Mouse (Mus musculus): ENCODE data around the gene Vwa2. TPM values are rescaled to one million over a fixed set of nuclear protein-coding genes. Genes with fewer than 3 reads are reported as not detected.

Gene Vwa2
- polyA plus RNA-seq, 1 experiment: 0.42 TPM

DNA sequence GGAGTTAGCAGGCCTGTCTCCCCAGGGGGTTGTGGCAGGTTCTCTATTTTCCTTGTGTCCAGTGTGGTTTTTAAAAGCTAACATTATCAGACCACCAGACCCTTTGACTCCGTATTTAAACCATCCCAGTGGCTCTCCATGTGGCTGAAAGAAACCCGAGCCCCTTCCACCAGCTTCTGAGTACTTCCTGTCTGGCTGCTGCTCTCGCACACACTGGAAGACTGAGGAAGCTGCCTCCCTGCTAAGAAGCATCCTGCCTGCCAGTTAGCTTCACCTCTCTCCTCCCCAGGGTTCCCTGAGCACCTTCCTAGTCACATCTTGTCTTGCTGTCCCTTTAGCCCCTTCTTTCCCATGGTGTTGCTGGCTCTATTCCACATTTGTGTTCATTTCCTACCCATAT is 33.8 kb downstream of the Vwa2 start:
- H3K27me3 ChIP-seq (ENCODE audit: control insufficient read depth, insufficient read depth, low read length): no peaks in the 10 kb centered on the region
- no peaks in the 10 kb centered on the region for H3K36me3 ChIP-seq (ENCODE audit: control insufficient read depth, insufficient read depth, low read length)
- no peak overlapping the region for H3K27ac ChIP-seq (ENCODE audit: control insufficient read depth, insufficient read depth, low read depth, low read length)
- TF ChIP-seq POLR2A (IDR thresholded peaks at IDR 0.05; ENCODE audit: control insufficient read depth, low read depth, low read length) (no peak), CTCF (IDR thresholded peaks at IDR 0.05; ENCODE audit: control insufficient read depth, insufficient read depth, insufficient replicate concordance, low read depth, low read length) (no peak)
- H3K4me1 ChIP-seq (ENCODE audit: control insufficient read depth, insufficient read depth, low read length): no peaks in the 10 kb centered on the region
- H3K4me3 ChIP-seq (ENCODE audit: control insufficient read depth, low read depth, low read length): no peak overlapping the region

DNA sequence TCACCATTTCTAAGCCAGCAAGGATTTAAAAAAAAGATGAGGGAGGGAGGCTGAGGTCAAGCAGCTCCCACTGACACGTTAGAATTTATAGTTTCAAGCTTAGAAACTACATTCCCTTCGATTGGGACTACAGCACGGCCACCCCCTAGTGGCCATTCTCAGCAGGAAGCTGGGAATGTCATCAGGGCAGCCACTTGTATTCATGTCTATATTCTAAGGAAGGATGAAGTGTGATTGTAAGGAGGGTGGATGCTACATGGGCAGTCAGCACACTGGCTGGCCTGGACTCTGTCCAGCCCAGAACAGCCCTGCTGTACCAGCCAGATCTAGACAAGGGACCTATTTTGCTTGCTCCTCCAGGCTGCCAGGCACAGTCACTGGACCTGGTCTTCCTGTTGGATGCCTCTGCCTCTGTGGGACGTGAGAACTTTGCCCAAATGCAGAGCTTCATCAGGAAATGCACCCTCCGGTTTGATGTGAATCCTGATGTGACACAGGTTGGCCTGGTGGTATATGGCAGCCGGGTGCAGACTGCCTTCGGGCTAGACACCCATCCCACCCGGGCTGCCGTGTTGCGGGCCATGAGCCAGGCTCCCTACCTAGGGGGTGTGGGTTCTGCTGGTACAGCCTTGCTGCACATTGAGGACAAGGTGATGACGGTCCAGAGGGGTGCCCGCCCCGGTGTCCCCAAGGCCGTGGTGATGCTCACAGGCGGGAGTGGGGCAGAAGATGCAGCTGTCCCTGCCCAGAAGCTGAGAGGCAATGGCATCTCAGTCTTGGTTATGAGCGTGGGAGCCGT is 34.6 kb downstream of the Vwa2 start:
- H3K4me3 ChIP-seq (ENCODE audit: control insufficient read depth, low read depth, low read length): no peak overlapping the region
- no peaks in the 10 kb centered on the region for H3K27me3 ChIP-seq (ENCODE audit: control insufficient read depth, insufficient read depth, low read length)
- no peaks in the 10 kb centered on the region for H3K36me3 ChIP-seq (ENCODE audit: control insufficient read depth, insufficient read depth, low read length)
- H3K27ac ChIP-seq (ENCODE audit: control insufficient read depth, insufficient read depth, low read depth, low read length): no peak overlapping the region
- TF ChIP-seq CTCF (IDR thresholded peaks at IDR 0.05; ENCODE audit: control insufficient read depth, insufficient read depth, insufficient replicate concordance, low read depth, low read length) (peak; percentile 56; the same call in 1 of the 2 replicates), POLR2A (IDR thresholded peaks at IDR 0.05; ENCODE audit: control insufficient read depth, low read depth, low read length) (no peak)
- no peaks in the 10 kb centered on the region for H3K4me1 ChIP-seq (ENCODE audit: control insufficient read depth, insufficient read depth, low read length)

DNA sequence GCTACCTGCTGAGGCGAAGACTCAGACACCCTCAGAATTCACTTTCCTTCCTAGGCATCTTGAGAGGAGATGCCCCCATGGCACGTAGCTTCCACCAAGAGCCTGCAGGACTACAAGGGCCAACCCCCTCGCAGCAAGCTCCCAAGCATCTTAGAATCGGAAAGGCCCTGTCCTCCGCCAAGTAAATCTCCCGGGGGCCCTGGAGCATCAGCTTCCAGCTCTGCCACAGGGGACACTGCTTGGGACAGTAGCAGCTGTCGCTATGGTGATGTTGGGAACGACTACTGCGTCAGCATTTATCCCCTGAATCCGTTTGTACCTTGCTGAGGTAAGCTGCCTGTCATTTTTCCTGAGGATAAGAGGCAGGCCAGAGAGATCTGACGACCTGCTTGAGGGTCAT is 36.5 kb downstream of the Vwa2 start:
- Histone ChIP-seq H3K36me3 (ENCODE audit: control insufficient read depth, insufficient read depth, low read length) (no peaks in the 10 kb centered on the region), H3K4me3 (ENCODE audit: control insufficient read depth, low read depth, low read length) (no peak overlapping the region), H3K27ac (ENCODE audit: control insufficient read depth, insufficient read depth, low read depth, low read length) (no peak overlapping the region), H3K4me1 (ENCODE audit: control insufficient read depth, insufficient read depth, low read length) (no peaks in the 10 kb centered on the region), H3K27me3 (ENCODE audit: control insufficient read depth, insufficient read depth, low read length) (no peaks in the 10 kb centered on the region)
- TF ChIP-seq CTCF (IDR thresholded peaks at IDR 0.05; ENCODE audit: control insufficient read depth, insufficient read depth, insufficient replicate concordance, low read depth, low read length): no peak
- no peak for TF ChIP-seq POLR2A (IDR thresholded peaks at IDR 0.05; ENCODE audit: control insufficient read depth, low read depth, low read length)

DNA sequence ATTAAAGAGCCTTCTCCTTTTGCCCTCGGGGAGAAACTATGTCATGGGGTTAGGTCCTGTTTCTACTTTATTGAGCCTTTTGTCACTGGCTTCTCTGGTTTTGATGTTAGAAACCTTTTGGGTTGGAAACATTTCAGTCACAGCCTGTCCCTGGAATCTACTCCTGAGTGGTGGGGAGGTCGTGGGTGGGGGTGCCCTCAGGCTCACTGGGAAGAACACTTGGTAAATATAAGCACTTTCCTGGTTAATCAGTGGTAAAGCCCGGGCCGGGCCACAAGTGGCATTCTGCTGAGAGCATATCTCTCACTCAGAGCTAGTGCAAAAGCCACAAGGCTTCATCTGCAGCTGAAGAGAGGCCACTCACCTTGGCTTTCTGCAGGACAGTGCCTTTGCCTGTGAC is 39.7 kb downstream of the Vwa2 start:
- no peak overlapping the region for H3K27ac ChIP-seq (ENCODE audit: control insufficient read depth, insufficient read depth, low read depth, low read length)
- peaks cover 5% of the 10 kb centered on the region for H3K4me1 ChIP-seq (ENCODE audit: control insufficient read depth, insufficient read depth, low read length)
- TF ChIP-seq CTCF (IDR thresholded peaks at IDR 0.05; ENCODE audit: control insufficient read depth, insufficient read depth, insufficient replicate concordance, low read depth, low read length) (no peak), POLR2A (IDR thresholded peaks at IDR 0.05; ENCODE audit: control insufficient read depth, low read depth, low read length) (no peak)
- no peaks in the 10 kb centered on the region for H3K36me3 ChIP-seq (ENCODE audit: control insufficient read depth, insufficient read depth, low read length)
- no peaks in the 10 kb centered on the region for H3K27me3 ChIP-seq (ENCODE audit: control insufficient read depth, insufficient read depth, low read length)
- no peak overlapping the region for H3K4me3 ChIP-seq (ENCODE audit: control insufficient read depth, low read depth, low read length)

DNA sequence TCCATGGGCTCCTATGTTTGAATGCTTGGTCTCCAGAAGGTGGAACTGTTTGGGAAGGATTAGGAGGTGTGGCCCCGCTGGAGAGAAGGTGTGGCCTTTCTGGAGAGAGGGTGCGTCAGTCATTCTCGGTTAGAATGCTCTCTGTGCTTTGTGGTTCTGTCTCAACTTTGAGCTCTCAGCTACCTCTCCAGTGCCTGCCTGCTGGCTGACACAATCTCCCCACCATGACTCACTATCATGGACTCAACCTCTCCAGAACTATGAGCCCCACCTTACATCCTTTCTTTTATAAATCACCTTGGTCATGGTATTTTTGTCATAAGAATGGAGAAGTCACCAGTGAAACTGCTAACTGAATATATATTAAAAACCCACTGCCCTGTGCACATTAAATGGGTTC is 40.6 kb downstream of the Vwa2 start:
- Histone ChIP-seq H3K36me3 (ENCODE audit: control insufficient read depth, insufficient read depth, low read length) (no peaks in the 10 kb centered on the region), H3K27ac (ENCODE audit: control insufficient read depth, insufficient read depth, low read depth, low read length) (no peak overlapping the region), H3K27me3 (ENCODE audit: control insufficient read depth, insufficient read depth, low read length) (no peaks in the 10 kb centered on the region), H3K4me1 (ENCODE audit: control insufficient read depth, insufficient read depth, low read length) (peaks cover 5% of the 10 kb centered on the region), H3K4me3 (ENCODE audit: control insufficient read depth, low read depth, low read length) (no peak overlapping the region)
- TF ChIP-seq CTCF (IDR thresholded peaks at IDR 0.05; ENCODE audit: control insufficient read depth, insufficient read depth, insufficient replicate concordance, low read depth, low read length) (no peak), POLR2A (IDR thresholded peaks at IDR 0.05; ENCODE audit: control insufficient read depth, low read depth, low read length) (no peak)

DNA sequence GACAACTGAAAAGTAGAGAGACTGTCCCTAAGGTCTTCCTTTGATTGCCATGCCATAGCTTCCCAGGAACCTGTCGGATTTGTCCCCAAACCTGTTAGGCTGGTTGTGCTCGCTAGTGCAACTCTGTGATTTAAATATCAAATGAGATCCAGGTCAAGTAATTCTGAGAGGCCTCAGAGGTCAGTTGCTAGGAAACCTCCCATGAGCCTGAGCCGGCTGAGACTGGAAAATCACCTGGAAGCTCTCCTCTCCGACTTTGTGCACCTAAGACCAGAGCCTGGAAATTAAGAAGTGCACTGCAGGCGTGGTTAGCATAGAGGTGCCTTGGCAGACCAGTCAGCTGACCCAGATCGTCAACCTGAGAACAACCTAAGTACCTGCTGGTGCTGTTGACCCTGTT is 41.0 kb downstream of the Vwa2 start:
- no peak for TF ChIP-seq CTCF (IDR thresholded peaks at IDR 0.05; ENCODE audit: control insufficient read depth, insufficient read depth, insufficient replicate concordance, low read depth, low read length)
- TF ChIP-seq POLR2A (IDR thresholded peaks at IDR 0.05; ENCODE audit: control insufficient read depth, low read depth, low read length): no peak
- Histone ChIP-seq H3K36me3 (ENCODE audit: control insufficient read depth, insufficient read depth, low read length) (no peaks in the 10 kb centered on the region), H3K4me1 (ENCODE audit: control insufficient read depth, insufficient read depth, low read length) (peaks cover 5% of the 10 kb centered on the region), H3K27ac (ENCODE audit: control insufficient read depth, insufficient read depth, low read depth, low read length) (no peak overlapping the region), H3K4me3 (ENCODE audit: control insufficient read depth, low read depth, low read length) (no peak overlapping the region), H3K27me3 (ENCODE audit: control insufficient read depth, insufficient read depth, low read length) (no peaks in the 10 kb centered on the region)

DNA sequence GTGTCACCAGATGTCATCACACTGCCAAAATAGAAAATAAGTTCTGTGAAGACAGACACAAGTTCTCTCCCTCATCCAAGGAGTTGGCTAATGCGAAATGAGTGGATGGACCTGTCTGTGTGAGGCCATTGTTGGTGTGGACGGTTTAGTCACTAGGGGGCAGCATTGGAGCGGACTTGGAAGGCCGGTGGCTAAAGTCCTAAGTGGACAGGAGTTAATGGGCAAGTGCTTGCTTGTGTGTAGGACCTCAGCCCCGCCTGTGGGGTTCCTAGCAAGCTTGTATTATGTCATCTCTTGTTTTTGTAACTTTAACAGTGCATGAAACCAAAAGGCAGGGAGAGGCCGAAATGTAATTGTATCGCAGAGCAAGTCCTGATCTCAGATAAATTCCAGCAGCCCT is 45.6 kb downstream of the Vwa2 start:
- peaks cover 5% of the 10 kb centered on the region for H3K4me1 ChIP-seq (ENCODE audit: control insufficient read depth, insufficient read depth, low read length)
- no peak overlapping the region for H3K27ac ChIP-seq (ENCODE audit: control insufficient read depth, insufficient read depth, low read depth, low read length)
- TF ChIP-seq CTCF (IDR thresholded peaks at IDR 0.05; ENCODE audit: control insufficient read depth, insufficient read depth, insufficient replicate concordance, low read depth, low read length) (peak; percentile 75; the same call in 1 of the 2 replicates), POLR2A (IDR thresholded peaks at IDR 0.05; ENCODE audit: control insufficient read depth, low read depth, low read length) (no peak)
- no peaks in the 10 kb centered on the region for H3K27me3 ChIP-seq (ENCODE audit: control insufficient read depth, insufficient read depth, low read length)
- no peak overlapping the region for H3K4me3 ChIP-seq (ENCODE audit: control insufficient read depth, low read depth, low read length)
- H3K36me3 ChIP-seq (ENCODE audit: control insufficient read depth, insufficient read depth, low read length): no peaks in the 10 kb centered on the region
